In the genomic region with DNA sequence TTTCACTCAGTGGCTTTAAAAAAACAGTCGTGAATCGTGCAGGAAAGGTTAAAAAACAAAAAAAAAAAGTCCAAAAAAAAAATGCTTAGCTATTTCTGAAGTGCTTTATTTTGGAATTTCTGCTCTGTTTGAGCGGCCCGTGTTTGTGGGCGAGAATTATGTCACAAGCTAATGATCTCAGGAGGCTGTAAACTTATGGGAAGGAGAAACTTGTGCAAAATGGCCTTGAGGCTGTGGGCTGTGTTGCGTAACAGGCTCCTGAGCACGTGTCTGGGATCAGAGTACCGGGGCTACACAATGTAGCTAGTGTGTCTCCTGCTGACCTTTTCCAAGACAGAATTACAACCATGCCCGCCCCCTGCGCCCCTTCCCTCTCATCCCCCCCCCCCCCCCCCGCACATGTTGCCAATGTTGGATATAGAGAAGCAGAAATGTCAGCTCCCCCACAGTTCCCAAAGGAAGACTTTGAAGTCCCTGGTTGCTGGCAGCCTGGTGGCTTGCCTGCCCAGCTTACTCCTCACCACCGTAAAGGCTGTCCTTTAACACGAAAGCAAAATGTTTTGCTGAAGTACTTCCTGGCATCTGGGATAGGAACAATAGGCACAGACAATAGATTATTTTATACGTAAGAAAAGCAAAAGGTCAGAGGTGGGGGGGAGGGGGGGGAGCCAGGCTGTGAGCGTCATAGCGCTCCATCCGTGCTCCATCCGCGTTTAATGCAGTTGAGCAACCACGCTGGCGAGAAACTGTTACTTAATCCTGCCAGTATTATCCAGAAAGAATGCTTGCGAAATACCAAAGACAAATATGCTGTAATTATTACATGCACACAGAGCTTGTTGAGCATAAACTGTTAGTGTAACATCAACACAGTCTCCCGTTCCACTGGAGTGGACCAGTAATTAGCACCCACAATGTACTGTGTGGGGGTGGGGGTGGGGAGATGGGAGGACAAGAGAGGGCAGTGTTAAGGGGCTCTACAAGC, we compare ENCODE assay signal across 8 mouse cellular contexts.
DNase-seq lines count a peak whose midpoint lies in the region; TF ChIP-seq lines count a peak whose summit lies in the region.

No protein-coding gene starts in this region.

- peaks cover 67% of the 10 kb centered on the region for H3K4me1 ChIP-seq in embryonic facial prominence, embryonic 10.5 days

- peak overlapping the region; percentile 9 for H3K4me3 ChIP-seq in gastrocnemius, adult 2 months
- peak overlapping the region; percentile 31 for H3K4me3 ChIP-seq in embryonic facial prominence, embryonic 10.5 days

- 20% methylated on average over 22 of the region's 23 CpGs for WGBS in embryonic facial prominence, embryonic 10.5 days

- no peak for TF ChIP-seq CTCF in gastrocnemius, adult 2 months (IDR thresholded peaks at IDR 0.05)

- 0 out of 2 replicates have a peak, but pooled peaks cover 14% of the 10 kb centered on the region for H3K27me3 ChIP-seq in embryonic facial prominence, embryonic 10.5 days (replicated peaks; ENCODE audit: low read depth, poor library complexity, severe bottlenecking)

- peak overlapping the region; percentile 79 for H3K27ac ChIP-seq in gastrocnemius, adult 2 months
- peak overlapping the region; percentile 70 for H3K27ac ChIP-seq in embryonic facial prominence, embryonic 10.5 days (replicated peaks)

- no peaks in the 10 kb centered on the region for H3K9me3 ChIP-seq in embryonic facial prominence, embryonic 10.5 days

- peak; percentile 71 for DNase-seq in gastrocnemius, adult 2 months
- DNase-seq in gastrocnemius, postnatal 14 days = no peak
- DNase-seq in embryonic facial prominence, embryonic 10.5 days (ENCODE audit: low spot score) = peak; percentile 73
- DNase-seq in heart, postnatal 10 days = peak; percentile 47 to 49
- DNase-seq in kidney, postnatal 25 days = peak; percentile 76 to 90
- DNase-seq in mesoderm, embryonic 11.5 days (ENCODE audit: low read depth, low spot score) = peak; percentile 68
- DNase-seq in telencephalon, adult 2 months (ENCODE audit: low read depth, low spot score) = peak; percentile 39
- no peak for DNase-seq in natural killer cell, adult 2 months (ENCODE audit: low spot score in 2 of 2)

- no peaks in the 10 kb centered on the region for H3K36me3 ChIP-seq in embryonic facial prominence, embryonic 10.5 days (replicated peaks)

- intact Hi-C loops in gastrocnemius, adult 2 months (cut with DNase I) = loop anchor here (5.0 kb wide), 2 partner anchors 55 to 110 kb away; no protein-coding TSS in a partner anchor
- intact Hi-C loops in gastrocnemius, postnatal 14 days (cut with DNase I; ENCODE audit: low total_unique reads) = no loop called here
- intact Hi-C loops in heart, postnatal 10 days (cut with DNase I) = loop anchor here (5.0 kb wide), 1 partner anchor 160 kb away; a partner anchor contains a TSS

Comparison
In these comparisons a context has a peak if more than half of its experiments do, and no peak if none do; other contexts are left out.
1. DNase-seq: peak in gastrocnemius, adult 2 months (single experiment), embryonic facial prominence, embryonic 10.5 days (single experiment), heart, postnatal 10 days (2 of 2), kidney, postnatal 25 days (2 of 2), mesoderm, embryonic 11.5 days (single experiment) and telencephalon, adult 2 months (single experiment); none in gastrocnemius, postnatal 14 days (single experiment) and natural killer cell, adult 2 months (0 of 2).